Mouse (Mus musculus) macrophage (primary cell): ENCODE results near the gene Trdmt1. TPM values are rescaled to one million over a fixed set of nuclear protein-coding genes. Genes with fewer than 3 reads are reported as not detected.
"Not testable (repeated sequence)": the region's sequence is repeated elsewhere in the genome, so short reads cannot be mapped to it uniquely, and the experiment has no call there.

Experiments
- H3K27ac ChIP-seq: fragments of 350-480 bp; formaldehyde crosslinking; 2 replicates; pipeline ENCODE4 v1.9.0; 2021
- H3K36me3 ChIP-seq: fragments of 350-480 bp; formaldehyde crosslinking; 2 replicates; pipeline ENCODE4 v1.9.0; 2021; ENCODE audit errors: inconsistent target
- H3K4me3 ChIP-seq: fragments of 350-480 bp; formaldehyde crosslinking; 2 replicates; pipeline ENCODE4 v1.9.0; 2021; ENCODE audit errors: inconsistent target
- H3K79me2 ChIP-seq: fragments of 350-480 bp; formaldehyde crosslinking; 2 replicates; pipeline ENCODE4 v1.9.0; 2021; ENCODE audit errors: inconsistent target
- WGBS: methylation state at CpG from one replicate; pipeline ENCODE4 v1.1.7; 2026; ENCODE audit warnings: inconsistent platforms; ENCODE audit not compliant: missing documents; 5-methylcytosine and 5-hydroxymethylcytosine counted together
- polyA plus RNA-seq: library from polyadenylated mRNA; stranded (reverse); fragments of 250-400 nt; gene quantifications from 3 replicates; pipeline ENCODE4 v1.2.4, GENCODE M21; 2018; ENCODE audit warnings: inconsistent platforms
- total RNA-seq, 78 experiments: library from RNA; depleted of rRNA; stranded (reverse); fragments of 250-400 nt; gene quantifications; 1 replicate in 9 of 78; 2 replicates in 24 of 78; 3 replicates in 43 of 78; 4 replicates in 2 of 78; pipeline ENCODE4 v1.2.4; 2018; ENCODE audit warnings: inconsistent platforms in 56 of 78

Trdmt1 gene
- 10 to 100 TPM in 3 of 26 experiments, 1 to 10 TPM in 23; 2.1 to 11.2 (median 7.7) TPM for total RNA-seq (2018; cell fraction: chromatin; rRNA removed)
- 1 to 10 TPM; 3.5 to 6.7 (median 4.7) TPM for total RNA-seq (2018; cell fraction: cytosol; rRNA removed)
- total RNA-seq (2018; cell fraction: nucleus; rRNA removed) = 1 to 10 TPM; 2.4 to 9.7 (median 4.9) TPM
- 6.1 to 7.7 TPM (median 6.1 TPM) in 3 replicates for polyA plus RNA-seq

- H3K36me3 ChIP-seq = no peaks in the 10 kb centered on the region
- peaks cover 27% of the 10 kb centered on the region; the same call in 1 of the 2 replicates for H3K79me2 ChIP-seq
- H3K27ac ChIP-seq = peak within 1 kb of the TSS; percentile 86
- under 1% methylated on average over 27 of the region's 39 CpGs for WGBS
- H3K4me3 ChIP-seq = peak within 1 kb of the TSS; percentile 50
Observed at GRCm38 (mm10) chr2:13544193-13544824, at the start of gene Trdmt1. Gene Trdmt1, minus strand, starts transcription at chr2:13544668.

- Histone ChIP-seq H3K4me3 (no peak overlapping the region), H3K36me3 (no peaks in the 10 kb centered on the region), H3K27ac (no peak overlapping the region), H3K79me2 (no peaks in the 10 kb centered on the region)
- WGBS = 82% methylated on average over 4 of the region's 4 CpGs
Observed at GRCm38 (mm10) chr2:13593328-13593727, 48.9 kb upstream of the Trdmt1 start.

DNA sequence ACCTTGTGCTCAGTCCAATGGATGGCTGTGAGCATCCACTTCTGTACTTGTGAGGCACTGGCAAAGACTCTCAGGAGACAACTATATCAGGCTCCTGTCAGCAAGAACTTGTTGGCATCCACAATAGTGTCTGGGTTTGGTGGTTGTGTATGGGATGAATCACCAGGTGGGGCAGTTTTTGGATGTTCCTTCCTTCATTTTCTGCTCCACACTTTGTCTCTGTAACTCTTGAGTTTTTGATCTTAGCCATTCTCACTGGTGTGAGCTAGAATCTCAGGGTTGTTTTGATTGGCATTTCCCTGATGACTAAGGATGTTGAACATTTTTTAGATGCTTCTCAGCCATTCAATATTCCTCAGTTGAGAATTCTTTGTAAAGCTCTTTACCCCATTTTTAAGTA lies 39.3 kb upstream of the Trdmt1 start:
- not testable (repeated sequence) for H3K27ac ChIP-seq, H3K79me2 ChIP-seq, H3K4me3 ChIP-seq
- peaks cover 33% of the 10 kb centered on the region for H3K36me3 ChIP-seq

DNA sequence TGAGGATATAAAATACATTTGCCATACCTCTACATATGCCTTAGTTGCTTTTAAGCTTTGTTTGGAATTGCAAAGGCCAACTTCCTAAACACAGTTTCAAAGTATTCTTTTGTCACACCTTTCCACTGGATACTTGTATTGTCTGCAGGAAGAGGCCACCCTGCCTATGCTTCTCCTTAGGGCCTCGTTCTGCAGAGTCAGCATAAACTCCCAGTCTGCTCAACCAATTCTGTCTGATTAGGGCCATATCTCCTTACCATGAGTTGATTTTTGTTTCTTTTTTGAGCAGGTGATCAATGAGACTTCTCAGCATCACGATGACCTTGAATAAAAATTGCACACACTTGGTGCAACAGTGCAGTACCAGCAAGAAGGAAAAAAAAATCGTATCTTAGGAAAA lies 37.7 kb upstream of the Trdmt1 start:
- H3K36me3 ChIP-seq = peaks cover 45% of the 10 kb centered on the region
- no peak overlapping the region for H3K27ac ChIP-seq
- H3K4me3 ChIP-seq = no peak overlapping the region
- WGBS = 95% methylated on average over 3 of the region's 3 CpGs
- peaks cover 18% of the 10 kb centered on the region for H3K79me2 ChIP-seq

- peaks cover 40% of the 10 kb centered on the region for H3K79me2 ChIP-seq
- H3K27ac ChIP-seq = no peak overlapping the region
- H3K36me3 ChIP-seq = peaks cover 53% of the 10 kb centered on the region
- H3K4me3 ChIP-seq = no peak overlapping the region
- 67% methylated on average over 11 of the region's 11 CpGs for WGBS
Observed at GRCm38 (mm10) chr2:13579991-13580390, 35.5 kb upstream of the Trdmt1 start.

GRCm38 (mm10) chr2:13579315-13579714 lies 34.8 kb upstream of the Trdmt1 start:
- peaks cover 47% of the 10 kb centered on the region for H3K79me2 ChIP-seq
- no peak overlapping the region for H3K27ac ChIP-seq
- H3K36me3 ChIP-seq = peaks cover 53% of the 10 kb centered on the region
- 96% methylated on average over 7 of the region's 8 CpGs for WGBS
- H3K4me3 ChIP-seq = no peak overlapping the region

- H3K4me3 ChIP-seq = no peak overlapping the region
- WGBS = 94% methylated on average over 14 of the region's 14 CpGs
- H3K36me3 ChIP-seq = peaks cover 53% of the 10 kb centered on the region
- no peak overlapping the region for H3K27ac ChIP-seq
- H3K79me2 ChIP-seq = peaks cover 50% of the 10 kb centered on the region
Observed at GRCm38 (mm10) chr2:13578473-13579152, 34.1 kb upstream of the Trdmt1 start.

DNA sequence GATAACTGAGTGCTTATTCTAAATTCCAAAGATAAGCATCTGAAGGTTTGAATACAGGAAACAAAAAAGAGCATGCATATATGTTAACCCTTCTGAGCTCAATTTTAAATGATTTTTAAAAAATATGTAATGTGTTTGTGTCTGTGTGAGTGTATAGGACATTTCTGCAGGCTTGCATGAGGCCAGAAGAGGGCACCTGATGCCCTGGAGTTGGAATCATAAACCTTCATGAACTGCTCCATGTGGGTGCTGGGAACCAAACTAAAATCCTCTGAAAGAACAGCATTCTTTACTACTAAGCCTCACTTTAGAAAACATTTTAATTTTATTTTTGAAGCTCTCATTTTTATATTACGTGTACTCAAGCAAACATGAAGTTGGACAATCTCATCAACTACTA lies 32.9 kb upstream of the Trdmt1 start:
- Histone ChIP-seq H3K36me3 (peaks cover 51% of the 10 kb centered on the region), H3K27ac (no peak overlapping the region), H3K79me2 (peaks cover 50% of the 10 kb centered on the region), H3K4me3 (peak overlapping the region; percentile 83)
- WGBS = 100% methylated on average over 1 of the region's 1 CpGs

- WGBS = 7% methylated on average over 6 of the region's 6 CpGs
- Histone ChIP-seq H3K36me3 (peaks cover 37% of the 10 kb centered on the region), H3K27ac (peak overlapping the region; percentile 98), H3K79me2 (peaks cover 50% of the 10 kb centered on the region), H3K4me3 (peak overlapping the region; percentile 83)
Observed at GRCm38 (mm10) chr2:13575926-13576325, 31.5 kb upstream of the Trdmt1 start.

DNA sequence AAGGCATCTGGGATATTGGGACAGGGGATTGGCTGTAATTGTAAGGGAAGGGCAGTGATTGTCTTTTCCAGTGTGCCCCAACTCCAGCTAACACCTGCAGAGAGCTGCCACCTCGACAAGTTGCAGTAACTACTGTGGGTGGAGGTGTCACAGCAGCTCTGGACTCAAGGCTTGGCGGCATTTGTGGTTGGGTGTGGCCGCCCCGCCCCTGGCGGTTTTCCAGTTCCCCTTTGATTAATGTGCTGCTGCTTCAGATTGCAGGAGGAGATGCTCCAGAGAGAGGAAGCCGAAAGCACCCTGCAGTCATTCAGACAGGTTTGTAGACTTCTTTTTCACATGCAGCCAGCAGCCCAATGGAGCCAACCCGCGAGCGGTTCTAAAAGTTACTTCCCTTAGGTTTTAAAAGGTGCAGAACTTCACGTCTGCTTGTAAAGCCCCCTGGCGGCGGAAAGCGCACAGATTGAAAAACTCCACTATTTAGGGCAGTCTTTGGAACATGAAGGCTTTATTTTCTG lies 30.9 kb upstream of the Trdmt1 start:
- Histone ChIP-seq H3K27ac (peak overlapping the region; percentile 98), H3K79me2 (peaks cover 50% of the 10 kb centered on the region)
- WGBS = 2% methylated on average over 13 of the region's 13 CpGs

DNA sequence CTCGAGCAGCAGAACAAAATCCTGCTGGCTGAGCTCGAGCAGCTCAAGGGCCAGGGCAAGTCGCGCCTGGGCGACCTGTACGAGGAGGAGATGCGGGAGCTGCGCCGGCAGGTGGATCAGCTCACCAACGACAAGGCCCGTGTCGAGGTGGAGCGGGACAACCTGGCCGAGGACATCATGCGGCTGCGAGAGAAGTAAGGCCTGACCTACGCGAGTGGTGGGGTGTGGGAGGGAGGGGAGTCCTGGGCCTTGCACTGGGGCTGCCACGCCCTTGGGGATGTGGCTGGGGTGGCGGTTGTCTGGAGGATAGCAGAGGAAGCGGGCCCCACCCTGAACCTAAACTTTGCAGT lies 30.3 kb upstream of the Trdmt1 start:
- peak overlapping the region; percentile 98 for H3K27ac ChIP-seq
- peak overlapping the region; percentile 83 for H3K4me3 ChIP-seq
- 2% methylated on average over 19 of the region's 21 CpGs for WGBS
- H3K36me3 ChIP-seq = peaks cover 27% of the 10 kb centered on the region
- peaks cover 50% of the 10 kb centered on the region for H3K79me2 ChIP-seq

More for the DNA sequence above, 30.9 kb upstream of the Trdmt1 start:
- H3K4me3 ChIP-seq = peak overlapping the region; percentile 83
- peaks cover 33% of the 10 kb centered on the region for H3K36me3 ChIP-seq

- 1% methylated on average over 45 of the region's 46 CpGs for WGBS
- H3K4me3 ChIP-seq = peak overlapping the region; percentile 83
- peaks cover 22% of the 10 kb centered on the region for H3K36me3 ChIP-seq
- H3K79me2 ChIP-seq = peaks cover 50% of the 10 kb centered on the region
- H3K27ac ChIP-seq = peak overlapping the region; percentile 98
Observed at GRCm38 (mm10) chr2:13574066-13574800, 29.8 kb upstream of the Trdmt1 start.

DNA sequence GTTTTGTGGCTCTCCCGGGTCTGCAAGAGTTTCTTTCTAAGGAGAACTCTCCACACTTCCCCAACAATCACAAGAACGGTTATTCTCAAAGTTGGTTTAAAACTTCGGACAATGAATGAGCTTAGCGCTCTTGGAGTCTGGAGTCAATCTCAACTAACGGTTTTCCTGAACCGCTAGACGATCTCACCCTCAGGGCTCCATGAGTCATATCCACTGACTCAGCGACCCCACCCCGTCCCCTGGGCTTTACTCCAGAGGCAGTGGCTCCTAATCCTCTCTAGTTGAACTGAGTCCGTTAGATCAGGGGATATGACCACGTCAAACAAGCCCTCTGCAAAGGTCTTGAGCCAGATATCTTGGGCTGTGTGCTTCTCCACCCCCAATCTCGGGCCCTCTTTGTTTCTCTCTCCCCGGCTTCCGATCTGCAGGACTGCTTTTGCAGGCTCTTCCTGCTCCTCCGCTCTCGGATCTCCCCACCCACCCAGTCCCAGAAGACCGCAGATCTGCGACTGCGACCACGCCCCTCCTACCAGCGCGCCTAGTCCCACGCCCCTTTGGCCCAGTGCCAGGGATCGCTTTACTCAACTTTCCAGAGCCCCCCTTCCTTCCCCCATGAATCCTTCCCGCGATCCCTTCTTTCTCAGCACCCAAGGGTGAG lies 29.1 kb upstream of the Trdmt1 start, which contains the start of gene Vim:
Vim (plus strand) TSS at position 520 of the 658 bp plus-strand sequence.
- peak within 1 kb of the TSS; percentile 98 for H3K27ac ChIP-seq
- H3K79me2 ChIP-seq = peaks cover 46% of the 10 kb centered on the region
- WGBS = under 1% methylated on average over 25 of the region's 26 CpGs
- H3K36me3 ChIP-seq = peaks cover 18% of the 10 kb centered on the region
- H3K4me3 ChIP-seq = peak within 1 kb of the TSS; percentile 83
